Mouse (Mus musculus) CH12.LX (cell line): ENCODE data around the gene Ugcg. TPM values are rescaled to one million over a fixed set of nuclear protein-coding genes. Genes with fewer than 3 reads are reported as not detected.

Experiments
- DNase-seq: peaks from one replicate; pipeline ENCODE4 v3.0.0-alpha.2; 2013; ENCODE audit errors: extremely low read depth
- H3K27ac ChIP-seq: 2 replicates; pipeline ENCODE4 v1.5.1; 2012; ENCODE audit warnings: low read depth, mild to moderate bottlenecking, control low read depth, moderate library complexity; ENCODE audit not compliant: insufficient read depth
- H3K27me3 ChIP-seq: replicated peaks from 2 replicates; pipeline ENCODE3; 2012; ENCODE audit warnings: inconsistent platforms
- H3K36me3 ChIP-seq, 2 experiments: replicated peaks in 1 of 2; 2 replicates each; pipeline versions ENCODE3 to v1.6.1; 2012; ENCODE audit warnings: inconsistent platforms in 1 of 2, low read length in 1 of 2, mild to moderate bottlenecking in 1 of 2, mixed read lengths in 1 of 2, moderate library complexity in 1 of 2; ENCODE audit not compliant: control insufficient read depth in 1 of 2, insufficient read depth in 1 of 2
- H3K4me1 ChIP-seq, 2 experiments: 2 replicates each; pipeline ENCODE4 v1.6.1; 2012; ENCODE audit warnings: inconsistent platforms in 1 of 2, moderate library complexity in 1 of 2; ENCODE audit not compliant: insufficient read depth in 2 of 2, control insufficient read depth in 1 of 2
- H3K4me2 ChIP-seq: 2 replicates; pipeline ENCODE4 v1.6.1; 2012; ENCODE audit warnings: low read depth, mild to moderate bottlenecking, control low read depth; ENCODE audit not compliant: poor library complexity, insufficient read depth, severe bottlenecking
- H3K4me3 ChIP-seq, 3 experiments: fragments of 150-350 bp in 1 of 3; sonication (generic) in 1 of 3; replicated peaks in 1 of 3; 2 replicates each; pipeline versions ENCODE3 to v1.5.1; 2011 to 2012; ENCODE audit warnings: low read depth in 2 of 3, low read length in 2 of 3, mild to moderate bottlenecking in 2 of 3, moderate library complexity in 2 of 3, control low read depth in 1 of 3, improper control_type of control experiment in 1 of 3, inconsistent platforms in 1 of 3, mixed read lengths in 1 of 3; ENCODE audit not compliant: poor library complexity in 1 of 3
- H3K79me2 ChIP-seq: replicated peaks from 2 replicates; pipeline ENCODE4 v1.6.1; 2012; ENCODE audit warnings: mild to moderate bottlenecking, moderate library complexity; ENCODE audit not compliant: control insufficient read depth, poor library complexity, insufficient read depth, severe bottlenecking; ENCODE audit errors: extremely low read depth
- H3K9ac ChIP-seq: 2 replicates; pipeline ENCODE4 v1.6.1; 2012; ENCODE audit warnings: low read depth, mild to moderate bottlenecking, control low read depth, moderate library complexity; ENCODE audit not compliant: insufficient read depth
- H3K9me3 ChIP-seq: replicated peaks from 2 replicates; pipeline ENCODE3; 2012; ENCODE audit warnings: low read length, inconsistent platforms, mixed read lengths
- BHLHE40 ChIP-seq: IDR thresholded peaks from 2 replicates; pipeline ENCODE4 v1.6.1; 2011; ENCODE audit warnings: mild to moderate bottlenecking, low read depth, low read length, improper control_type of control experiment
- CHD1 ChIP-seq: IDR thresholded peaks from 2 replicates; pipeline ENCODE4 v1.6.1; 2012; ENCODE audit warnings: low read depth, low read length, improper control_type of control experiment, inconsistent platforms
- CHD2 ChIP-seq: IDR thresholded peaks from 2 replicates; pipeline ENCODE4 v1.6.1; 2011; ENCODE audit warnings: low read length, improper control_type of control experiment
- CTCF ChIP-seq, 2 experiments: IDR thresholded peaks in 1 of 2; conservative IDR thresholded peaks in 1 of 2; 2 replicates each; pipeline ENCODE4 v1.5.1; 2011 to 2012; ENCODE audit warnings: low read depth in 2 of 2, low read length in 2 of 2, improper control_type of control experiment in 1 of 2, inconsistent platforms in 1 of 2, mild to moderate bottlenecking in 1 of 2, moderate library complexity in 1 of 2
- E2F4 ChIP-seq: IDR thresholded peaks from 2 replicates; pipeline ENCODE4 v1.6.1; 2011; ENCODE audit warnings: low read depth, low read length, improper control_type of control experiment; ENCODE audit not compliant: insufficient replicate concordance
- ELF1 ChIP-seq: IDR thresholded peaks from 2 replicates; pipeline ENCODE4 v1.6.1; 2014; ENCODE audit warnings: low read depth, mild to moderate bottlenecking, inconsistent platforms, low read length, improper control_type of control experiment
- EP300 ChIP-seq: IDR thresholded peaks from 2 replicates; pipeline ENCODE4 v1.6.1; 2011; ENCODE audit warnings: low read length, improper control_type of control experiment
- ETS1 ChIP-seq: conservative IDR thresholded peaks from 2 replicates; pipeline ENCODE4 v1.6.1; 2012; ENCODE audit warnings: low read depth, mild to moderate bottlenecking, inconsistent platforms, low read length, improper control_type of control experiment, moderate library complexity
- GABPA ChIP-seq: IDR thresholded peaks from 2 replicates; pipeline ENCODE4 v1.6.1; 2012; ENCODE audit warnings: low read depth, low read length, improper control_type of control experiment, inconsistent platforms; ENCODE audit not compliant: insufficient replicate concordance
- HCFC1 ChIP-seq: IDR thresholded peaks from 2 replicates; pipeline ENCODE4 v1.6.1; 2012; ENCODE audit warnings: low read depth, mild to moderate bottlenecking, inconsistent platforms, low read length, improper control_type of control experiment
- IRF4 ChIP-seq: IDR thresholded peaks from 2 replicates; pipeline ENCODE4 v1.6.1; 2014; ENCODE audit warnings: low read depth, mild to moderate bottlenecking, inconsistent platforms, low read length, improper control_type of control experiment
- JUN ChIP-seq: IDR thresholded peaks from 2 replicates; pipeline ENCODE4 v1.6.1; 2011; ENCODE audit warnings: low read depth, mild to moderate bottlenecking, low read length, improper control_type of control experiment, moderate library complexity; ENCODE audit not compliant: insufficient read depth
- JUND ChIP-seq: conservative IDR thresholded peaks from 2 replicates; pipeline ENCODE4 v1.6.1; 2011; ENCODE audit warnings: low read depth, low read length, improper control_type of control experiment
- KAT2A ChIP-seq: IDR thresholded peaks from 2 replicates; pipeline ENCODE4 v1.6.1; 2012; ENCODE audit warnings: low read length, improper control_type of control experiment, inconsistent platforms; ENCODE audit not compliant: insufficient replicate concordance
- MAFK ChIP-seq: IDR thresholded peaks from 2 replicates; pipeline ENCODE4 v1.6.1; 2011; ENCODE audit warnings: low read length, improper control_type of control experiment; ENCODE audit not compliant: insufficient replicate concordance
- MXI1 ChIP-seq: IDR thresholded peaks from 2 replicates; pipeline ENCODE4 v1.6.1; 2011; ENCODE audit warnings: mild to moderate bottlenecking, low read depth, low read length, improper control_type of control experiment
- MYC ChIP-seq: IDR thresholded peaks from 2 replicates; pipeline ENCODE4 v1.6.1; 2011; ENCODE audit warnings: low read depth, mild to moderate bottlenecking, improper control_type of control experiment, low read length
- NELFE ChIP-seq: IDR thresholded peaks from 2 replicates; pipeline ENCODE4 v1.6.1; 2011; ENCODE audit warnings: low read depth, low read length, improper control_type of control experiment
- PAX5 ChIP-seq: IDR thresholded peaks from 2 replicates; pipeline ENCODE4 v1.6.1; 2012; ENCODE audit warnings: low read length, inconsistent platforms, mixed read lengths
- POLR2A ChIP-seq: IDR thresholded peaks from 2 replicates; pipeline ENCODE4 v1.6.1; 2011; ENCODE audit warnings: low read depth, mild to moderate bottlenecking, improper control_type of control experiment, low read length
- POLR2AphosphoS2 ChIP-seq: IDR thresholded peaks from 2 replicates; pipeline ENCODE4 v1.6.1; 2011; ENCODE audit warnings: low read depth, low read length, improper control_type of control experiment
- RAD21 ChIP-seq: IDR thresholded peaks from 2 replicates; pipeline ENCODE4 v1.6.1; 2011; ENCODE audit warnings: low read depth, mild to moderate bottlenecking, low read length, improper control_type of control experiment, moderate library complexity
- RCOR1 ChIP-seq: conservative IDR thresholded peaks from 2 replicates; pipeline ENCODE4 v1.6.1; 2012; ENCODE audit warnings: low read depth, mild to moderate bottlenecking, inconsistent platforms, low read length, improper control_type of control experiment
- SIN3A ChIP-seq: IDR thresholded peaks from 2 replicates; pipeline ENCODE4 v1.6.1; 2012; ENCODE audit warnings: low read length, improper control_type of control experiment, inconsistent platforms
- TBP ChIP-seq: conservative IDR thresholded peaks from 2 replicates; pipeline ENCODE4 v1.6.1; 2011; ENCODE audit warnings: low read depth, low read length, improper control_type of control experiment
- TCF12 ChIP-seq: IDR thresholded peaks from 2 replicates; pipeline ENCODE4 v1.6.1; 2014; ENCODE audit warnings: low read depth, mild to moderate bottlenecking, inconsistent platforms, low read length, improper control_type of control experiment
- UBTF ChIP-seq: IDR thresholded peaks from 2 replicates; pipeline ENCODE4 v1.6.1; 2012; ENCODE audit warnings: low read depth, mild to moderate bottlenecking, inconsistent platforms, low read length, improper control_type of control experiment, moderate library complexity
- USF2 ChIP-seq: conservative IDR thresholded peaks from 2 replicates; pipeline ENCODE4 v1.6.1; 2011; ENCODE audit warnings: low read depth, low read length, improper control_type of control experiment
- ZC3H11A ChIP-seq: IDR thresholded peaks from 2 replicates; pipeline ENCODE4 v1.6.1; 2012; ENCODE audit warnings: low read depth, mild to moderate bottlenecking, inconsistent platforms, low read length, improper control_type of control experiment
- ZKSCAN1 ChIP-seq: IDR thresholded peaks from 2 replicates; pipeline ENCODE4 v1.6.1; 2012; ENCODE audit warnings: low read depth, inconsistent platforms, low read length, improper control_type of control experiment, borderline replicate concordance
- ZMIZ1 ChIP-seq: IDR thresholded peaks from 2 replicates; pipeline ENCODE4 v1.6.1; 2012; ENCODE audit warnings: low read depth, mild to moderate bottlenecking, inconsistent platforms, low read length, improper control_type of control experiment
- ZNF384 ChIP-seq: IDR thresholded peaks from 2 replicates; pipeline ENCODE4 v1.6.1; 2012; ENCODE audit warnings: low read depth, low read length, improper control_type of control experiment, inconsistent platforms
- dilution Hi-C: fragments of 300-500 bp; cut with MboI; formaldehyde crosslinking; loops from 2 replicates; pipeline ENCODE4 v1.14.3; 2020; ENCODE audit warnings: low sequenced_read_pairs; ENCODE audit not compliant: extremely low pct_unique_long_range_greater_than_20kb, extremely low pct_ligation_motif_present
- in situ Hi-C: fragments of 300-500 bp; cut with MboI; formaldehyde crosslinking; loops from 3 replicates; pipeline ENCODE4 v1.14.3; 2019; ENCODE audit warnings: low sequenced_read_pairs, low pct_ligation_motif_present, low pct_unique_long_range_greater_than_20kb, mixed read lengths
- polyA plus RNA-seq: library from polyadenylated mRNA; unstranded; fragments of >175 nt; gene quantifications from 2 replicates; pipeline ENCODE4 v1.2.1, GENCODE M21; 2012; ENCODE audit warnings: low read depth; ENCODE audit not compliant: insufficient read length
- total RNA-seq, 2 experiments: library from RNA; depleted of rRNA; stranded (reverse); fragments of 300-350 nt in 1 of 2; fragments of >200 nt in 1 of 2; gene quantifications; 2 replicates each; pipeline ENCODE4 v1.2.3; 2012 to 2014

The Ugcg gene
- total and polyA plus RNA-seq, 3 experiments, result 25.8 to 69.5 (median 28.7) TPM

- H3K4me1 ChIP-seq, result peaks cover 40 to 90% of the 10 kb centered on the region in 2 experiments
- H3K4me2 ChIP-seq, result no peak overlapping the region
- no peak overlapping the region for H3K4me3 ChIP-seq
- H3K27ac ChIP-seq, result no peak overlapping the region
- H3K27me3 ChIP-seq, result no peaks in the 10 kb centered on the region
- peaks cover 80% of the 10 kb centered on the region for H3K79me2 ChIP-seq
- dilution Hi-C loops (no loop called here), in situ Hi-C loops (loop anchor here (25.0 kb wide), 1 partner anchor 140 kb away; no protein-coding TSS in a partner anchor)
- H3K9me3 ChIP-seq, result no peaks in the 10 kb centered on the region
- H3K36me3 ChIP-seq, result peaks cover 0 to 21% of the 10 kb centered on the region in 2 experiments
- no peak for DNase-seq
- no peak for TF ChIP-seq TCF12
- no peak for TF ChIP-seq NELFE
- no peak for TF ChIP-seq POLR2AphosphoS2
- TF ChIP-seq USF2, result no peak
- no peak for TF ChIP-seq ETS1
- TF ChIP-seq PAX5, result no peak
- TF ChIP-seq CTCF (conservative IDR thresholded peaks at IDR 0.05 in 1 of 2, IDR thresholded peaks at IDR 0.05 in 1 of 2; ENCODE audit: low read depth in 2 of 2, low read length in 2 of 2), result no peak
- no peak for TF ChIP-seq ZKSCAN1
- TF ChIP-seq JUN, result no peak
- no peak for TF ChIP-seq BHLHE40
- no peak for TF ChIP-seq SIN3A
- TF ChIP-seq CHD2, result no peak
- no peak for TF ChIP-seq KAT2A
- TF ChIP-seq MAFK, result no peak
- no peak for TF ChIP-seq JUND
- H3K9ac ChIP-seq, result no peak overlapping the region
Measured at GRCm38 (mm10) chr4:59197462-59197861, 8.4 kb downstream of the Ugcg start.

DNA sequence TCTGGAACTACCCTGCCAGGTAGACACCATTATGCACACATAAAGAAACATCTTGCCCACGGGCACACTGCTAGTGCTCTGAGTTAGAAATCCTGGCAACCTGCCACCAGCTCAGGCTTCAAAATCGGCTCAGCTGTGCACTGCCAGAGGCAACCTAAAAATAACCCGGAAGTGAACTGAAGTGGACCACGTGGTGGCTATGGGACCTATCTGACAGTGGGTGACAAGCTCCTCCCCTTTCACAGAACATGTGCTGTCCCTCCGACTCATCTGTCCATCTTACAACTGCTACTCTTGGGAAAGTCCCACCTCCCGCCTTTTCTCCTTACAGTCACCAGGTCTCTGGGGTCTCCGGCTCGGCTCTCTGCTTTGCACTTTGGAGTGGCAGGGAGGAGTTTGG, 10.3 kb downstream of the Ugcg start:
- Histone ChIP-seq H3K4me2 (peak overlapping the region; percentile 74), H3K27ac (peak overlapping the region; percentile 47; the same call in 1 of the 2 replicates)
- TF ChIP-seq RCOR1, result peak; percentile 45; the same call in 1 of the 2 replicates
- peak; percentile 100 for TF ChIP-seq MYC
- TF ChIP-seq ZNF384, result 0 out of 2 replicates have a peak, but pooled peaks have one; percentile 10
- no peak for TF ChIP-seq PAX5
- peak; percentile 81 for TF ChIP-seq BHLHE40
- no peak for TF ChIP-seq ZMIZ1
- TF ChIP-seq USF2, result peak; percentile 96
- no peak for TF ChIP-seq UBTF
- TF ChIP-seq EP300, result peak; percentile 45; the same call in 1 of the 2 replicates
- no peak for TF ChIP-seq RAD21
- peak; percentile 76 for TF ChIP-seq HCFC1
- no peak for TF ChIP-seq CHD1
- TF ChIP-seq POLR2A, result peak; percentile 51
- no peak for TF ChIP-seq ZKSCAN1
- TF ChIP-seq IRF4, result peak; percentile 69
- no peak for TF ChIP-seq KAT2A
- TF ChIP-seq SIN3A, result peak; percentile 98
- TF ChIP-seq JUN, result peak; percentile 20; the same call in 1 of the 2 replicates
- TF ChIP-seq MXI1, result peak; percentile 97
- TF ChIP-seq ZC3H11A, result no peak
- peak; percentile 93 for TF ChIP-seq ELF1
- 0 out of 2 replicates have a peak, but pooled peaks have one; percentile 51 for TF ChIP-seq E2F4
- no peak for TF ChIP-seq MAFK
- TF ChIP-seq TBP, result peak; percentile 75
- TF ChIP-seq GABPA, result no peak

More for the DNA sequence above, 10.3 kb downstream of the Ugcg start:
- no peaks in the 10 kb centered on the region for H3K9me3 ChIP-seq
- peak overlapping the region in 2 of 3 experiments; percentile 25 to 33 for H3K4me3 ChIP-seq
- dilution Hi-C loops (no loop called here), in situ Hi-C loops (loop anchor here (25.0 kb wide), 1 partner anchor 138 kb away; no protein-coding TSS in a partner anchor)
- peaks cover 0 to 16% of the 10 kb centered on the region in 2 experiments for H3K36me3 ChIP-seq
- no peaks in the 10 kb centered on the region for H3K27me3 ChIP-seq
- peaks cover 81% of the 10 kb centered on the region for H3K79me2 ChIP-seq
- H3K4me1 ChIP-seq, result peaks cover 40 to 90% of the 10 kb centered on the region in 2 experiments
- 0 out of 2 replicates have a peak overlapping the region, but pooled peaks have one; percentile 24 for H3K9ac ChIP-seq
- DNase-seq, result peak; percentile 97
